Mouse (Mus musculus) embryonic facial prominence, embryonic 14.5 days (tissue): ENCODE results near the gene Sost. TPM values are rescaled to one million over a fixed set of nuclear protein-coding genes. Genes with fewer than 3 reads are reported as not detected.

Source experiments
- ATAC-seq: fragments of 200-750 bp; cut with Nextera tagmentation; 2 replicates; pipeline ENCODE4 v1.8.0; 2017; ENCODE audit warnings: low read depth, moderate number of reproducible peaks, moderate TSS enrichment
- DNase-seq: peaks from one replicate; pipeline ENCODE4 v3.0.0-alpha.2; 2015; ENCODE audit warnings: low spot score
- H3K27ac ChIP-seq: fragments of 300-500 bp; sonication (generic); replicated peaks from 2 replicates; pipeline ENCODE4 v1.5.1; 2014; ENCODE audit warnings: low read depth, mild to moderate bottlenecking, low read length, moderate library complexity
- H3K27me3 ChIP-seq: fragments of 300-500 bp; sonication (generic); replicated peaks from 2 replicates; pipeline ENCODE4 v1.6.1; 2014; ENCODE audit warnings: low read length; ENCODE audit not compliant: control insufficient read depth, insufficient read depth
- H3K36me3 ChIP-seq: fragments of 300-500 bp; sonication (generic); 2 replicates; pipeline ENCODE4 v1.6.1; 2014; ENCODE audit warnings: low read length, mixed read lengths; ENCODE audit not compliant: control insufficient read depth, insufficient read depth
- H3K4me1 ChIP-seq: fragments of 300-500 bp; sonication (generic); 2 replicates; pipeline ENCODE4 v1.6.1; 2014; ENCODE audit warnings: antibody characterized with exemption, low read length; ENCODE audit not compliant: control insufficient read depth, insufficient read depth
- H3K4me2 ChIP-seq: fragments of 300-500 bp; sonication (generic); 2 replicates; pipeline ENCODE4 v1.6.1; 2014; ENCODE audit warnings: low read depth, mild to moderate bottlenecking, low read length, moderate library complexity, mixed read lengths
- H3K4me3 ChIP-seq: fragments of 300-500 bp; sonication (generic); 2 replicates; pipeline ENCODE4 v1.5.1; 2014; ENCODE audit warnings: low read depth, mild to moderate bottlenecking, low read length
- H3K9ac ChIP-seq: fragments of 300-500 bp; sonication (generic); 2 replicates; pipeline ENCODE4 v1.6.1; 2014; ENCODE audit warnings: low read depth, mild to moderate bottlenecking, low read length, moderate library complexity, mixed read lengths
- H3K9me3 ChIP-seq: fragments of 300-500 bp; sonication (generic); 2 replicates; pipeline ENCODE4 v1.6.1; 2016; ENCODE audit warnings: low read length; ENCODE audit not compliant: control insufficient read depth
- WGBS: fragments of 180-500 bp; shearing (Covaris S2); extraction: QIAGEN DNeasy Blood & Tissue Kit; methylation state at CpG from one replicate; pipeline ENCODE4 v1.1.7; 2014; 5-methylcytosine and 5-hydroxymethylcytosine counted together
- polyA plus RNA-seq: library from polyadenylated mRNA; unstranded; fragments of >200 nt; fragmentation: Nextera tagmentation; extraction: Ambion mirVana; gene quantifications from 2 replicates; pipeline ENCODE4 v1.2.1, GENCODE M21; 2014

Sost gene
- polyA plus RNA-seq, 1 experiment from 2014 or later = not detected

DNA sequence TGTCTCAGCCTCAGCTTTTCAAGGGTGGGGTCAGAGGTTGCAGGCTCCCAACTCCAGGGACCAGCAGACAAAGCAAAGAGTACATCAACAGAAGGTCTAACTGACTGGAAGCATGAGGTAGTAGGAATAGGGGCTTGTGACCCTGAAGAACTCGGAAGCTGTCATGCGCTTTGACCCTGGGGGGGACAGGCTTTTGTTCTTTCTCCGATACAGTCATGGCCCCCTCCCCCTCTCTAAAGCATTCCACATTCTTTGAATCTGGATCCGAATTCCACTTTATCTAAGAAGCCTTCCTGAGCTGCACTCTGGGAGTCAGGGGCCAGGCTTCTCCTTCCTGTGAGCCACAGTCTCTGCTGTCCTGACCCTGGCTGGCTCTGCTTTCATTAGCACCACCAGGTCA, 34.8 kb downstream of the Sost start:
- Histone ChIP-seq H3K27ac (no peak overlapping the region), H3K27me3 (0 out of 2 replicates have a peak, but pooled peaks cover 2% of the 10 kb centered on the region), H3K9ac (no peak overlapping the region), H3K9me3 (no peaks in the 10 kb centered on the region), H3K4me2 (no peak overlapping the region), H3K36me3 (no peaks in the 10 kb centered on the region), H3K4me3 (no peak overlapping the region), H3K4me1 (0 out of 2 replicates have a peak, but pooled peaks cover 2% of the 10 kb centered on the region)
- WGBS = 40% methylated on average over 4 of the region's 4 CpGs
- ATAC-seq (no peak), DNase-seq (no peak)

DNA sequence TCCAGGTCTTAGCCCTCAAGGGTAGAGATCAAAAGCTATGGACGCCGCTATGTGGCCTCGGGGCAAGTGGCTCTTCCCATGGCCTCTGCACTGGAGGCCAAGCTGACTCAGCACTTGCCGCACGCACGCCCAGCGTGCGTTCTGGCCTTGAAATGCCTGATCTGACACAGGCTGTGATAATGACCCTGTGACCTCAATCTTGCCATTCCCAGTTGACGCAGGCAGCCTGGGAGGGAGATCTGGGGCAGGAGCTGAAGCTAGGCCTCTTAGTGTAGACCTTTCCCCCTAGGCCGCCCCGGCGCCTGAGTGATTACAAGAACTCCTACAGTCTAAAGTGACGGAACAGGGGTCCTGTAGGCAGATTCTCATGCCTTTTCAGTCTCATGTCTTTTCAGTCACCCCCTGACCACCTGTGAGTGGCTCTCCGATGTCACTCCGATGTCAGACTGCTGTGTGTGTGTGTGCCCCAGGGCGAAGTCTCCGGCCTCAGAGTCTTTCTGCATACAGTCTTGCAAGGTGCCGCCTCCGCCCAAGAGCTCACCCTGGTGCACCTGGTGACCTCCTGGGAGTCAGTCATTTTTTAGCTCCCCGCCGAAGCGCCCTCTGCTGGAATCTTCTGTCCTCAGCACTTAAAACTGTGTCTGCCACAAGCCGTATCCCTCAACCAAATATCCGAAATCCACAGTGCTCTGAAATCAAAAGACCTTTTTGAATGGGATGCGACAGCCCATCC, 38.6 kb downstream of the Sost start:
- H3K4me3 ChIP-seq = no peak overlapping the region
- H3K4me1 ChIP-seq = no peaks in the 10 kb centered on the region
- WGBS = 26% methylated on average over 25 of the region's 25 CpGs
- no peak overlapping the region for H3K27ac ChIP-seq
- no peaks in the 10 kb centered on the region for H3K36me3 ChIP-seq
- H3K4me2 ChIP-seq = no peak overlapping the region
- H3K9me3 ChIP-seq = no peaks in the 10 kb centered on the region
- no peak for ATAC-seq
- no peak overlapping the region for H3K9ac ChIP-seq
- DNase-seq = no peak
- no peaks in the 10 kb centered on the region for H3K27me3 ChIP-seq

- ATAC-seq (no peak), DNase-seq (no peak)
- Histone ChIP-seq H3K4me3 (no peak overlapping the region), H3K4me2 (no peak overlapping the region), H3K9me3 (no peaks in the 10 kb centered on the region), H3K27me3 (no peaks in the 10 kb centered on the region), H3K4me1 (no peaks in the 10 kb centered on the region), H3K9ac (no peak overlapping the region), H3K27ac (no peak overlapping the region), H3K36me3 (no peaks in the 10 kb centered on the region)
- 92% methylated on average over 10 of the region's 10 CpGs for WGBS
These were observed 39.7 kb downstream of the Sost start for GRCm38 (mm10) chr11:101926951-101927589.

DNA sequence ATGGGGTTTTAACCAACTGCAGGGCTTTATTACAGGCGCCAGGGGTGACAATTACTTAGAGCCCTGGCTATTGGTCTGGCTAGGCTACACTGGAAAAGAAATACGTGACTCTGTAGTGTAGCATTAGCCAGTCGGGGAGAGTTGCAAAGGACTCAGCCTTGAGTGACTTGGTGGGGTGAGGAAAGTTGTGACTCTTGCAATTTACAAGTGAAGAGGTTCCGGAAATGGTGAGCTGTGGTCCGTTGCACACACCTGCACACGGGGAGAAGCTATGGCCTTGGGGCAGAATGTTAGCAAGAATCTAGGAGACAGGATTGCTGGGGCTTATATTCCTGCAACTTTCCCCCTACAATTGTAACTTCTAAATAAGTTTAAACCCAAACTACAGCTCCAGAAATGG, 41.2 kb downstream of the Sost start:
- no peak for DNase-seq
- H3K27ac ChIP-seq = no peak overlapping the region
- no peaks in the 10 kb centered on the region for H3K4me1 ChIP-seq
- no peak for ATAC-seq
- 55% methylated on average over 6 of the region's 6 CpGs for WGBS
- no peaks in the 10 kb centered on the region for H3K9me3 ChIP-seq
- H3K27me3 ChIP-seq = no peaks in the 10 kb centered on the region
- no peaks in the 10 kb centered on the region for H3K36me3 ChIP-seq
- H3K4me3 ChIP-seq = no peak overlapping the region
- no peak overlapping the region for H3K9ac ChIP-seq
- H3K4me2 ChIP-seq = no peak overlapping the region

DNA sequence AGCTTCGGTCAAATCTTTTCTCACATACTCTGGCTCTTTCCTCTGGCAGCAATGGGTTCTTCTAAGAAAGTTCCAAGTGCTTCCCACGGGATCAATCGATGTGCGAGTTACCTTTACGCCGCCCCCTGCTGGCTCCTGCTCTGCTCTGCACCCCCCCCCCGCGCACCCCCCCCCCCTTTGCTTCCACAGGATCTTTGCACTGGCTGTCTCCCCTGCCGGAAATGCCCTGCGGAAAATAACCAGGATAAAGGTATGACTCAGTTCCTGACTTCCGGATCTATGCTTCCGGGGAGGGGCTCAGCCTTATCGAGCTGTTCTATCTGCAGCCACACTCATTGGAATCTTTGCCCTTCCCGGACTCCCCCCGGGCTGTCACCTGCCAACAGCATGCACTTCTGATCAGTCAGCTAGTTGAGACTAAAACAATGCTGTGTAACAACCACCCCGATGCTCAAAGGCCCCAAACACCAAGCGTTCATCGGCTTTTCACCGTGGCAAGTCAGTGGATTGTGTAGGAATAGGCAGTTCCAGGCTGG, 42.3 kb downstream of the Sost start:
- H3K36me3 ChIP-seq = no peaks in the 10 kb centered on the region
- no peaks in the 10 kb centered on the region for H3K9me3 ChIP-seq
- H3K4me3 ChIP-seq = no peak overlapping the region
- no peak for DNase-seq
- no peak overlapping the region for H3K4me2 ChIP-seq
- H3K9ac ChIP-seq = no peak overlapping the region
- H3K27me3 ChIP-seq = no peaks in the 10 kb centered on the region
- no peaks in the 10 kb centered on the region for H3K4me1 ChIP-seq
- no peak for ATAC-seq
- no peak overlapping the region for H3K27ac ChIP-seq
- 80% methylated on average over 16 of the region's 19 CpGs for WGBS

DNA sequence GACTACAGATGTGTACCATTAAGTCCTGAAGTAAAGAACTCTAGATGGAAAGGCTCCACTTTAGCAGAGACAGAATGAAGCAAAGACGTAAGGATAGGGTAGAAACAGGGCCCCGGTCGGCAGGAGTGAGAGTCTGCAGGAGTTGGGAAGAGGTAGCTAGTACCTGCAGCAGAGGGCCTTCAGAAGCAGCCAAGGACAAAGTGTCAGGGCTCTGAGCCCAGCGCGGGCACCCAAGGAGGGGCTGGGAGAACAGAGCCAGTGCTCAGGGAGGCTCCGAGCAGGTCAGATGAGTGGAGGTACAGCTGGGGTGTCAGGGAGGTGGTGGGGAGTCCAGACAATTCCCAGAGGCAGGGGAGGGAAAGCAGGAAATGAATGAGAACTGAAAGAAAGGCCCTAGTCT, 42.8 kb downstream of the Sost start:
- Histone ChIP-seq H3K4me3 (no peak overlapping the region), H3K36me3 (no peaks in the 10 kb centered on the region), H3K27ac (no peak overlapping the region), H3K4me2 (no peak overlapping the region), H3K4me1 (no peaks in the 10 kb centered on the region), H3K9me3 (no peaks in the 10 kb centered on the region), H3K27me3 (no peaks in the 10 kb centered on the region), H3K9ac (no peak overlapping the region)
- WGBS = 81% methylated on average over 6 of the region's 6 CpGs
- ATAC-seq (no peak), DNase-seq (no peak)

GRCm38 (mm10) chr11:101921361-101921952, 45.4 kb downstream of the Sost start:
- H3K4me2 ChIP-seq = no peak overlapping the region
- H3K9ac ChIP-seq = no peak overlapping the region
- no peaks in the 10 kb centered on the region for H3K4me1 ChIP-seq
- DNase-seq = peak; percentile 58
- 56% methylated on average over 11 of the region's 12 CpGs for WGBS
- H3K36me3 ChIP-seq = no peaks in the 10 kb centered on the region
- no peak overlapping the region for H3K4me3 ChIP-seq
- H3K27me3 ChIP-seq = peaks cover 4% of the 10 kb centered on the region; the same call in 1 of the 2 replicates
- ATAC-seq = peak; percentile 9; the same call in 1 of the 2 replicates
- no peak overlapping the region for H3K27ac ChIP-seq
- no peaks in the 10 kb centered on the region for H3K9me3 ChIP-seq

- no peak overlapping the region for H3K9ac ChIP-seq
- H3K4me3 ChIP-seq = no peak overlapping the region
- H3K27ac ChIP-seq = no peak overlapping the region
- H3K4me1 ChIP-seq = no peaks in the 10 kb centered on the region
- 2% methylated on average over 6 of the region's 6 CpGs for WGBS
- H3K27me3 ChIP-seq = peaks cover 4% of the 10 kb centered on the region; the same call in 1 of the 2 replicates
- H3K36me3 ChIP-seq = no peaks in the 10 kb centered on the region
- ATAC-seq (peak; percentile 75; the same call in 1 of the 2 replicates), DNase-seq (peak; percentile 82)
- H3K4me2 ChIP-seq = no peak overlapping the region
- no peaks in the 10 kb centered on the region for H3K9me3 ChIP-seq
These were observed 47.2 kb downstream of the Sost start for GRCm38 (mm10) chr11:101919660-101920059.
